Mouse (Mus musculus): ENCODE results near the gene Wsb2. TPM values are rescaled to one million over a fixed set of nuclear protein-coding genes. Genes with fewer than 3 reads are reported as not detected.

Gene Wsb2
- polyA plus RNA-seq, 1 experiment: 120 TPM

DNA sequence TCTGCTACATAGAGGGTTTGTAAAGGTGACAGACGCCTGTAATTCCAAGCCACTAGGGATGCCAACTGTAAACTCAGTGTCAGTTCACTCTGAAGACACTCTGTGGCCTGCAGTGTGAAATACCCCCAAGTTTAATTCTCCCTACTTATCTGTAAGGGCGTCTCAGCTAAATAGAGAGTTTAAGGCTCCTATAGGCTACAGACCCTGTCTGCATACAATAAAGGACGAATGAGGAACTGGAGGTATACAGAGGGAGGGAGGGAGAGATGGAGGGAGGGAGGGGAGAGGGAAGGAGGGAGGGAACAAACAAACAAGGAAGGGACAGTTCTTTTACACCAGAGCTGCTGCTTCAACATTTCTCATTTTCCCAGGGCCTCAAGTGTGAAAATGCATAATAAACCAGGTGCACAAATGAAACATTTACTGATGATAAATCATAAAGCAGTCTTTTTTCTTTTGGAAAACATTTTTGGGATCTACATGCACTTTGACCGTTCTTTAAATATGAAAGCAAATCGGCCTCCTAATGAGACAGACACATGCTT is 11.6 kb upstream of the Wsb2 start:
- H3K4me3 ChIP-seq (ENCODE audit: control insufficient read depth, insufficient read depth, low read length): no peak overlapping the region
- no peaks in the 10 kb centered on the region for H3K27me3 ChIP-seq (ENCODE audit: control insufficient read depth, insufficient read depth, low read length)
- no peak overlapping the region for H3K27ac ChIP-seq (ENCODE audit: control insufficient read depth, insufficient read depth, low read length)
- 88% methylated on average over 5 of the region's 5 CpGs for WGBS
- DNase-seq: no peak
- H3K4me1 ChIP-seq (replicated peaks; ENCODE audit: control insufficient read depth, insufficient read depth, low read length): no peaks in the 10 kb centered on the region
- H3K36me3 ChIP-seq (ENCODE audit: control insufficient read depth, insufficient read depth, low read length): no peaks in the 10 kb centered on the region
- TF ChIP-seq POLR2A (IDR thresholded peaks at IDR 0.05; ENCODE audit: control insufficient read depth, extremely low read depth, insufficient read depth, low read length, poor library complexity) (no peak), CTCF (IDR thresholded peaks at IDR 0.05; ENCODE audit: borderline replicate concordance, control insufficient read depth, extremely low read depth, insufficient read depth, low read length, poor library complexity) (no peak)

DNA sequence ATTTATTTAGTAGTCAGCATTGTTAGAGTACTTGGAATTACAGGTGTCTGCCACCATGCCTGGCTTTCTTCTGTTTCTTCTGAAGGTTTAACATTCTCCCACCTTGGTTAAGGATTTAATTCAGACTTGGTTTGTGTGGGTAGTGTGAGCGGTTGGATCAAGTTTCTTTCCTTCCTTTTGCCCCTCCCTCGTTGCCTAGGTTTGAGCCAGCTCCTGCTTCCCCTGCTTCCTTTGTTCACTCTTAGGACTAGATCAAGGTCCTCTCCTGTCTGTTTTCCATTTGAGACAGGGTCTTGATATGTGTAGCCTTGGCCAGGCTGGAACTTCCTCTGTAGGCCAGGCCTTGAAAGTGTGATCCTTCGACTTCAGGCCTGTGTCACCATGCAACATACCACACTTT is 10.8 kb upstream of the Wsb2 start:
- H3K27ac ChIP-seq (ENCODE audit: control insufficient read depth, insufficient read depth, low read length): no peak overlapping the region
- H3K4me1 ChIP-seq (replicated peaks; ENCODE audit: control insufficient read depth, insufficient read depth, low read length): no peaks in the 10 kb centered on the region
- no peaks in the 10 kb centered on the region for H3K27me3 ChIP-seq (ENCODE audit: control insufficient read depth, insufficient read depth, low read length)
- 75% methylated on average over 3 of the region's 3 CpGs for WGBS
- DNase-seq: no peak
- no peak overlapping the region for H3K4me3 ChIP-seq (ENCODE audit: control insufficient read depth, insufficient read depth, low read length)
- TF ChIP-seq POLR2A (IDR thresholded peaks at IDR 0.05; ENCODE audit: control insufficient read depth, extremely low read depth, insufficient read depth, low read length, poor library complexity) (no peak), CTCF (IDR thresholded peaks at IDR 0.05; ENCODE audit: borderline replicate concordance, control insufficient read depth, extremely low read depth, insufficient read depth, low read length, poor library complexity) (no peak)
- no peaks in the 10 kb centered on the region for H3K36me3 ChIP-seq (ENCODE audit: control insufficient read depth, insufficient read depth, low read length)

DNA sequence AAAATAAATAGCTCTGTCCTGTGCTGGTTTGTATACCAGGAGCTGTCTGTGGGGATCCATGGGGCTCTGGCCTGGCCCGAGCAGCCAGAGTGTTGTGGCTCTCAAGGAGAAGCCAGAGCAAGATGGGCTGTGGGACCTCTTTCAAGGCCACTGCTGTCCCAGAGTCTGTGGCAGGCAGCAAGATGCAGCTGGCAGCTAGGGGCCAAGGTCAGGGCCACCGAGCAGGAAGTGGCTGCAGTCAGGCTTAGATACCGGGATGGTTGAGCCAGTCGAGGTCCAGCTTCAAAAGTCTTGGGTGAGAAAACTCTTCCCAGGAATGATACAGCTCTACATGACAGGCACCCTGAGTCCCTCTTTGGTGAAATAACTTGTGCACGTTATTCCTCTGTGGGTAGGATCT is 10.1 kb upstream of the Wsb2 start:
- Histone ChIP-seq H3K27me3 (ENCODE audit: control insufficient read depth, insufficient read depth, low read length) (no peaks in the 10 kb centered on the region), H3K36me3 (ENCODE audit: control insufficient read depth, insufficient read depth, low read length) (no peaks in the 10 kb centered on the region), H3K4me1 (replicated peaks; ENCODE audit: control insufficient read depth, insufficient read depth, low read length) (no peaks in the 10 kb centered on the region), H3K4me3 (ENCODE audit: control insufficient read depth, insufficient read depth, low read length) (no peak overlapping the region), H3K27ac (ENCODE audit: control insufficient read depth, insufficient read depth, low read length) (no peak overlapping the region)
- TF ChIP-seq POLR2A (IDR thresholded peaks at IDR 0.05; ENCODE audit: control insufficient read depth, extremely low read depth, insufficient read depth, low read length, poor library complexity) (no peak), CTCF (IDR thresholded peaks at IDR 0.05; ENCODE audit: borderline replicate concordance, control insufficient read depth, extremely low read depth, insufficient read depth, low read length, poor library complexity) (no peak)
- no peak for DNase-seq
- 91% methylated on average over 5 of the region's 5 CpGs for WGBS

DNA sequence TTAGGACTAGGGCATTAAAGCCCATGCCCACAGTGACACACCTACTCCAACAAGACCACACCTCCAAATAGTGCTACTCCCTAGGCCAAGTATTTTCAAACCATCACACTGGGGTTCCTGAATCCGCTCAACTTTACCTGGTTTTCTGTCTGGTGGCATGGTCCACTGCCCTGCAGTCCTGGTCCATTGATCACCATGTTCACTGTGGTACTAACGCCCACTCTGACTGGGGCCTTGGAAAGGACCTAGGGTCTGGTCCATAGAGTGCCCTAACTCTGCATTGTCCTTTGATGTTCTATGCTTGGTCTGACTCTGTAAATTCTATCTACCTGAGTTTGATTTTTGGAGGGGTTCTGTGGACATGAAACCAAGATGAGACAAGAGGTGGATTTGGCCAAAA is 9.3 kb upstream of the Wsb2 start:
- DNase-seq: no peak
- TF ChIP-seq CTCF (IDR thresholded peaks at IDR 0.05; ENCODE audit: borderline replicate concordance, control insufficient read depth, extremely low read depth, insufficient read depth, low read length, poor library complexity) (no peak), POLR2A (IDR thresholded peaks at IDR 0.05; ENCODE audit: control insufficient read depth, extremely low read depth, insufficient read depth, low read length, poor library complexity) (no peak)
- no peaks in the 10 kb centered on the region for H3K36me3 ChIP-seq (ENCODE audit: control insufficient read depth, insufficient read depth, low read length)
- 95% methylated on average over 2 of the region's 2 CpGs for WGBS
- H3K27me3 ChIP-seq (ENCODE audit: control insufficient read depth, insufficient read depth, low read length): no peaks in the 10 kb centered on the region
- H3K4me1 ChIP-seq (replicated peaks; ENCODE audit: control insufficient read depth, insufficient read depth, low read length): no peaks in the 10 kb centered on the region
- H3K27ac ChIP-seq (ENCODE audit: control insufficient read depth, insufficient read depth, low read length): no peak overlapping the region
- no peak overlapping the region for H3K4me3 ChIP-seq (ENCODE audit: control insufficient read depth, insufficient read depth, low read length)

DNA sequence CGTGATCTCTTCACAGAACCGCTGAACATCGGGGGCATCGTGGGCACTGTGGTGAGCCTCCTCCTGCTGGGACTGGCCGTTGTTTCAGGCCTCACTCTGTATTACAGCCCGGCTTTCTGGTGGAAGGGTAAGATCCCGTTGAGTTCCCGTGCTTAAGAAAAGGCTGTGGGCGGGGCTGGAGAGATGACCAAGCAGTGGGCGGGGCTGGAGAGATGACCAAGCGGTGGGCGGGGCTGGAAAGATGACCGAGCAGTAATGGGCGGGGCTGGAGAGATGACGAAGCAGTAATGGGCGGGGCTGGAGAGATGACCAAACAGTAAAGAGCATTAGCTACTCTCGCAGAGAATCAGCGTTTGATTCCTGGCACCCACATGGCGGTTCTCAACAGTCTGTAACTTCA is 8.8 kb upstream of the Wsb2 start:
- H3K36me3 ChIP-seq (ENCODE audit: control insufficient read depth, insufficient read depth, low read length): no peaks in the 10 kb centered on the region
- no peak overlapping the region for H3K4me3 ChIP-seq (ENCODE audit: control insufficient read depth, insufficient read depth, low read length)
- WGBS: 90% methylated on average over 19 of the region's 19 CpGs
- H3K27me3 ChIP-seq (ENCODE audit: control insufficient read depth, insufficient read depth, low read length): no peaks in the 10 kb centered on the region
- TF ChIP-seq POLR2A (IDR thresholded peaks at IDR 0.05; ENCODE audit: control insufficient read depth, extremely low read depth, insufficient read depth, low read length, poor library complexity): no peak
- no peak for TF ChIP-seq CTCF (IDR thresholded peaks at IDR 0.05; ENCODE audit: borderline replicate concordance, control insufficient read depth, extremely low read depth, insufficient read depth, low read length, poor library complexity)
- no peak for DNase-seq
- no peaks in the 10 kb centered on the region for H3K4me1 ChIP-seq (replicated peaks; ENCODE audit: control insufficient read depth, insufficient read depth, low read length)
- H3K27ac ChIP-seq (ENCODE audit: control insufficient read depth, insufficient read depth, low read length): no peak overlapping the region

DNA sequence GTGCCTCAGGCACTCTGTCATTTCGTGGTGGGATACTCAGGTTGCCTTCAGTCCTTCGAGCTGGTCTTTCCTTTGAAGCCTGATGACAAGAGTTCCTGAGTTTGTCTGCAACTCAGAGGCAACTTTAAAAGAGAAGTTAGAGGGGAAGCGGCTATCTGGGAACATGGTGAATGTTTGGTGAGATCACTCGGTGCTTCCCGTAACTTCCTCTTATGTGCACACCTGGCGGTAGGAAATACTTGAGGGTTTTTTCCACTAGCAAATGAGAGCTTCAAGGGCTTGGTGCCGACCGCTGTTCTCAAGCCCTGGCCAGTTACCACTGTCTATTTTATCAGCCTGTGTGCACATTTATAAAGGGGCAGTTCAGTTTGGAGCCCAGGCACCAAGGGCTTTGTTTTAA is 3.0 kb upstream of the Wsb2 start:
- Histone ChIP-seq H3K27me3 (ENCODE audit: control insufficient read depth, insufficient read depth, low read length) (no peaks in the 10 kb centered on the region), H3K4me3 (ENCODE audit: control insufficient read depth, insufficient read depth, low read length) (no peak overlapping the region), H3K36me3 (ENCODE audit: control insufficient read depth, insufficient read depth, low read length) (no peaks in the 10 kb centered on the region), H3K4me1 (replicated peaks; ENCODE audit: control insufficient read depth, insufficient read depth, low read length) (peaks cover 20% of the 10 kb centered on the region), H3K27ac (ENCODE audit: control insufficient read depth, insufficient read depth, low read length) (no peak overlapping the region)
- DNase-seq: no peak
- 8% methylated on average over 8 of the region's 8 CpGs for WGBS
- no peak for TF ChIP-seq POLR2A (IDR thresholded peaks at IDR 0.05; ENCODE audit: control insufficient read depth, extremely low read depth, insufficient read depth, low read length, poor library complexity)

DNA sequence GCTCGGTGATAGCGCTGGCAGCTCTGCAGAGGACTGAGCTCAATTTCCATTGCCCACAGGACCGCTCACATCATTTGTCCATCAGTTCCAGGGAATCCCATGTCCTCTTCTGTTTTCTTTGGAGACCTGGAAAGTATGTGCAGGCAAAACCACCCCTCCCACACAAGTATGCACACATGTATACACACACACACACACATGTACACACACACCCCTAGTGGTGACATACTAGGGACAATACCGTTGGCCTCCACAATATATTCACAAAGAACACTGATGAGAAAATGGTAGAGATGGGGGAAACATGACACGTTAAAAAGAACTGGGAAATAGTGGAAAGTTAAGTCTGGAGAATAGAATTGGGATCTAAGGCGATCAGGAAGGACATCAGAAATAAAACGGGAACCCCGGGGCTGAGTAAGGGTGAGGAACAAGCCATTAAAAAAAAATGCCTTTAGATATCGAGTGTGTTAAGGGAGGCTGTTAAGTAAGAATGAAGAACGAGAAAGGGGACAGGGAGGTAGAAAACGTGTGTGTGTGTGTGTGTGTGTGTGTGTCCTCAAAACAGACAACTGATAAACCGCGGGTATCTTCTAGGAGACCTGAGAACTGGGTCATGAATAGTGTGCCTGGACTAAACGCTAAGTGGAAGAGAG is 1.3 kb upstream of the Wsb2 start:
- WGBS: 54% methylated on average over 14 of the region's 14 CpGs
- DNase-seq: no peak
- Histone ChIP-seq H3K36me3 (ENCODE audit: control insufficient read depth, insufficient read depth, low read length) (no peaks in the 10 kb centered on the region), H3K4me3 (ENCODE audit: control insufficient read depth, insufficient read depth, low read length) (no peak overlapping the region), H3K27ac (ENCODE audit: control insufficient read depth, insufficient read depth, low read length) (no peak overlapping the region), H3K4me1 (replicated peaks; ENCODE audit: control insufficient read depth, insufficient read depth, low read length) (peaks cover 31% of the 10 kb centered on the region), H3K27me3 (ENCODE audit: control insufficient read depth, insufficient read depth, low read length) (no peaks in the 10 kb centered on the region)
- TF ChIP-seq CTCF (IDR thresholded peaks at IDR 0.05; ENCODE audit: borderline replicate concordance, control insufficient read depth, extremely low read depth, insufficient read depth, low read length, poor library complexity) (no peak), POLR2A (IDR thresholded peaks at IDR 0.05; ENCODE audit: control insufficient read depth, extremely low read depth, insufficient read depth, low read length, poor library complexity) (no peak)

Measured in thymus, adult 2 months (tissue).